Mouse (Mus musculus) forebrain, embryonic 14.5 days (tissue): ENCODE results near the gene Epha4. TPM values are rescaled to one million over a fixed set of nuclear protein-coding genes. Genes with fewer than 3 reads are reported as not detected.

Source experiments
- ATAC-seq: fragments of 200-750 bp; cut with Nextera tagmentation; 2 replicates; pipeline ENCODE4 v1.8.0; 2017; ENCODE audit warnings: mild to moderate bottlenecking, moderate library complexity
- DNase-seq: peaks from one replicate; pipeline ENCODE4 v3.0.0-alpha.2; 2015; ENCODE audit warnings: low spot score
- H3K27ac ChIP-seq: fragments of 300-500 bp; sonication (generic); 2 replicates; pipeline ENCODE4 v1.5.1; 2014; ENCODE audit warnings: low read depth, mild to moderate bottlenecking, control low read depth, low read length, moderate library complexity
- H3K27me3 ChIP-seq: fragments of 300-500 bp; sonication (generic); replicated peaks from 2 replicates; pipeline ENCODE4 v1.6.1; 2014; ENCODE audit warnings: low read length, control low read depth, mixed read lengths; ENCODE audit not compliant: control insufficient read depth, insufficient read depth
- H3K36me3 ChIP-seq: fragments of 300-500 bp; sonication (generic); 2 replicates; pipeline ENCODE4 v1.6.1; 2014; ENCODE audit warnings: low read length, control low read depth; ENCODE audit not compliant: control insufficient read depth, insufficient read depth
- H3K4me1 ChIP-seq: fragments of 300-500 bp; sonication (generic); 2 replicates; pipeline ENCODE4 v1.6.1; 2014; ENCODE audit warnings: antibody characterized with exemption, low read length, control low read depth; ENCODE audit not compliant: control insufficient read depth, insufficient read depth
- H3K4me2 ChIP-seq: fragments of 300-500 bp; sonication (generic); 2 replicates; pipeline ENCODE4 v1.6.1; 2014; ENCODE audit warnings: mild to moderate bottlenecking, control low read depth, low read length
- H3K4me3 ChIP-seq: fragments of 300-500 bp; sonication (generic); 2 replicates; pipeline ENCODE4 v1.5.1; 2014; ENCODE audit warnings: low read depth, low read length, control low read depth
- H3K9ac ChIP-seq: fragments of 300-500 bp; sonication (generic); 2 replicates; pipeline ENCODE4 v1.6.1; 2014; ENCODE audit warnings: mild to moderate bottlenecking, low read length, control low read depth, moderate library complexity
- H3K9me3 ChIP-seq: fragments of 300-500 bp; sonication (generic); replicated peaks from 2 replicates; pipeline ENCODE4 v1.6.1; 2016; ENCODE audit warnings: low read length, control low read depth, mixed read lengths; ENCODE audit not compliant: control insufficient read depth
- WGBS: fragments of 180-500 bp; shearing (Covaris S2); extraction: QIAGEN DNeasy Blood & Tissue Kit; methylation state at CpG from one replicate; pipeline ENCODE4 v1.1.7; 2014; 5-methylcytosine and 5-hydroxymethylcytosine counted together
- polyA plus RNA-seq: library from polyadenylated mRNA; unstranded; fragments of >200 nt; fragmentation: Nextera tagmentation; extraction: Ambion mirVana; gene quantifications from 2 replicates; pipeline ENCODE4 v1.2.1, GENCODE M21; 2014

Gene Epha4
- polyA plus RNA-seq, 1 experiment from 2014 or later, result 85.7 TPM

GRCm38 (mm10) chr1:77460831-77461629 lies 53.9 kb downstream of the Epha4 start:
- Histone ChIP-seq H3K4me1 (peaks cover 14% of the 10 kb centered on the region; the same call in 1 of the 2 replicates), H3K27me3 (no peaks in the 10 kb centered on the region), H3K36me3 (no peaks in the 10 kb centered on the region), H3K9ac (no peak overlapping the region), H3K4me2 (no peak overlapping the region), H3K9me3 (no peaks in the 10 kb centered on the region), H3K4me3 (no peak overlapping the region), H3K27ac (no peak overlapping the region)
- WGBS, result 67% methylated on average over 11 of the region's 11 CpGs
- ATAC-seq (no peak), DNase-seq (no peak)

- H3K27ac ChIP-seq, result no peak overlapping the region
- WGBS, result 76% methylated on average over 7 of the region's 7 CpGs
- no peak for ATAC-seq
These were observed 56.0 kb downstream of the Epha4 start for GRCm38 (mm10) chr1:77458751-77459385.

GRCm38 (mm10) chr1:77457446-77457800 lies 57.5 kb downstream of the Epha4 start:
- H3K4me1 ChIP-seq, result peaks cover 11% of the 10 kb centered on the region; the same call in 1 of the 2 replicates
- H3K4me3 ChIP-seq, result no peak overlapping the region
- H3K27me3 ChIP-seq, result no peaks in the 10 kb centered on the region
- ATAC-seq, result no peak
- no peak for DNase-seq
- H3K4me2 ChIP-seq, result no peak overlapping the region
- H3K27ac ChIP-seq, result no peak overlapping the region
- H3K9me3 ChIP-seq, result no peaks in the 10 kb centered on the region
- 22% methylated on average over 6 of the region's 6 CpGs for WGBS
- H3K9ac ChIP-seq, result no peak overlapping the region
- no peaks in the 10 kb centered on the region for H3K36me3 ChIP-seq

More at GRCm38 (mm10) chr1:77458751-77459385, 56.0 kb downstream of the Epha4 start:
- Histone ChIP-seq H3K4me3 (no peak overlapping the region), H3K27me3 (no peaks in the 10 kb centered on the region), H3K9me3 (no peaks in the 10 kb centered on the region), H3K4me2 (no peak overlapping the region), H3K36me3 (no peaks in the 10 kb centered on the region), H3K9ac (no peak overlapping the region), H3K4me1 (peaks cover 14% of the 10 kb centered on the region; the same call in 1 of the 2 replicates)
- no peak for DNase-seq

GRCm38 (mm10) chr1:77456695-77457445 lies 58.0 kb downstream of the Epha4 start:
- WGBS, result 19% methylated on average over 7 of the region's 7 CpGs
- Histone ChIP-seq H3K4me3 (no peak overlapping the region), H3K9ac (no peak overlapping the region), H3K36me3 (no peaks in the 10 kb centered on the region), H3K4me2 (no peak overlapping the region), H3K4me1 (peaks cover 9% of the 10 kb centered on the region; the same call in 1 of the 2 replicates), H3K27ac (no peak overlapping the region), H3K27me3 (no peaks in the 10 kb centered on the region), H3K9me3 (no peaks in the 10 kb centered on the region)
- no peak for DNase-seq
- ATAC-seq, result no peak

GRCm38 (mm10) chr1:77453811-77454210 lies 61.1 kb downstream of the Epha4 start:
- DNase-seq (no peak), ATAC-seq (no peak)
- Histone ChIP-seq H3K9ac (no peak overlapping the region), H3K27me3 (no peaks in the 10 kb centered on the region), H3K4me3 (no peak overlapping the region), H3K4me2 (no peak overlapping the region), H3K4me1 (peaks cover 7% of the 10 kb centered on the region; the same call in 1 of the 2 replicates), H3K36me3 (no peaks in the 10 kb centered on the region), H3K9me3 (no peaks in the 10 kb centered on the region), H3K27ac (no peak overlapping the region)
- WGBS, result 92% methylated on average over 1 of the region's 1 CpGs

- Histone ChIP-seq H3K27ac (no peak overlapping the region), H3K4me2 (no peak overlapping the region), H3K36me3 (no peaks in the 10 kb centered on the region), H3K9ac (no peak overlapping the region), H3K9me3 (no peaks in the 10 kb centered on the region), H3K4me3 (no peak overlapping the region), H3K27me3 (no peaks in the 10 kb centered on the region), H3K4me1 (no peaks in the 10 kb centered on the region; the same call in 1 of the 2 replicates)
- no peak for ATAC-seq
- 89% methylated on average over 3 of the region's 3 CpGs for WGBS
- no peak for DNase-seq
These were observed 62.2 kb downstream of the Epha4 start for GRCm38 (mm10) chr1:77452721-77453120.

- Histone ChIP-seq H3K4me1 (peaks cover 2% of the 10 kb centered on the region), H3K9me3 (no peaks in the 10 kb centered on the region), H3K4me2 (no peak overlapping the region), H3K4me3 (no peak overlapping the region), H3K36me3 (no peaks in the 10 kb centered on the region), H3K9ac (no peak overlapping the region), H3K27me3 (no peaks in the 10 kb centered on the region), H3K27ac (no peak overlapping the region)
- WGBS, result 77% methylated on average over 3 of the region's 3 CpGs
- ATAC-seq (no peak), DNase-seq (no peak)
These were observed 63.3 kb downstream of the Epha4 start for GRCm38 (mm10) chr1:77451541-77451940.

GRCm38 (mm10) chr1:77450201-77450600 lies 64.7 kb downstream of the Epha4 start:
- no peak overlapping the region for H3K4me3 ChIP-seq
- DNase-seq (no peak), ATAC-seq (no peak)
- H3K27me3 ChIP-seq, result no peaks in the 10 kb centered on the region
- no peaks in the 10 kb centered on the region for H3K36me3 ChIP-seq
- no peak overlapping the region for H3K27ac ChIP-seq
- H3K4me2 ChIP-seq, result no peak overlapping the region
- peaks cover 14% of the 10 kb centered on the region for H3K4me1 ChIP-seq
- no peaks in the 10 kb centered on the region for H3K9me3 ChIP-seq
- WGBS, result 56% methylated on average over 3 of the region's 3 CpGs
- H3K9ac ChIP-seq, result no peak overlapping the region
